Mouse (Mus musculus) cerebellum, adult 11 months (tissue): ENCODE results near the gene Pds5b.
A peak's percentile ranks its signal among the peaks of the same experiment; 100 is the strongest.
"Not testable (repeated sequence)": the region's sequence is repeated elsewhere in the genome, so short reads cannot be mapped to it uniquely, and the experiment has no call there.

ENCODE experiments used
- DNase-seq: peaks from one replicate; pipeline ENCODE4 v3.0.0; 2022

Gene Pds5b

DNA sequence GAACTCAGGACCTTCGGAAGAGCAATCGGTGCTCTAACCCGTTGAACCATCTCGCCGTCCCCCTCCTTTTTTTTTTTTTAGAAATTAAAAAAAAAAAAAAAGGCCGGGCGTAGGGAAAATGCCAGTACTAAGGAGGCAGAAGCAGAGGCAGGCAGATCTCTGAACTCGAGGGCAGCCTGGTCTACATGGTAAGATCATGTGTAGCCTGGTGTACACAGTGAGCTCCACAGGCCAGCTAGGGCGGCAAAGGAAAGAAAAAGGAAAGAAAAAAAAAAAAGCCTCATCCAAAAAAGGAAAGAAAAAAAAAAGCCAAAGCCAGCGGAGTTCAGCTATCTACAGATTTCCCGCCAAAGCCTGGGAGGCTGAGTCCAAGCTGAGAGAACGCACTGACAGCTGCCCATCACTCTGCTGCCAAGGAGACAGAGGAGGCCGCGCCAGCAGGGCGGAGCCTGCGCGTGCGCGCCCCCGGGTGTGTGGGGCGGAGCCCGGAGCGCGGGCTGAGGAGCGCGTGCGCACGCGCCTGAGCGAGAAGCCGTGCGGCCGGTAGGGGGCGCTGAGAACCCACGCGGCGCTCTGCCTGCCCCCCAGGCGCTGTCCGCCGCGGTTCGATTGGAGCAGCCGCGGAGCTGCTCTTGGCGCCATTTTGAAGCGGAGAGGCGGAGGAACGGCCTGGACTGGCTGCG is at the start of gene Pds5b:
Gene Pds5b (plus strand): TSS at position 587 of the 683 bp plus-strand sequence.
- peak; percentile 95 for DNase-seq

- DNase-seq: no peak
These were observed 48.0 kb upstream of the Pds5b start for GRCm38 (mm10) chr5:150625528-150625927.

DNA sequence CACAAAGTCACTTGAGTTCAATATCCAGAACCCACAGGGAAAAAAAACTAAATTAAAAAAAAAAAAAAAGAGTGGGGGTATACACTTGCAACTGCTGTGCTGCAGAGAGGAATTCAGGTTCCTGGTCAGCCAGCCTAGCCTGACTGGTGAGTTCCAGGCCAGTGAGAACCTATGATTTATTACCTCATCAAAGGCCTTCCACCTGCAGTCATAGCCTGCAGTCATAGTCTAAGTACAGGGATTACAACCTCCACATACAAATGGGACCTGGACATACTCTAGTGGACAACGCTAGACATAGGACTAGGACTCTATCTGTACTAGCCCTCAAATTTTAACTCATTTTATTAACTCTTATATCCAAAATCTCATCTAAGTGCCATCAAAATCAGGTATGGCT is 44.3 kb upstream of the Pds5b start:
- no peak for DNase-seq

GRCm38 (mm10) chr5:150629692-150630091 is 43.8 kb upstream of the Pds5b start:
- DNase-seq: no peak

- no peak for DNase-seq
These were observed 32.1 kb upstream of the Pds5b start for GRCm38 (mm10) chr5:150641440-150641839.

DNA sequence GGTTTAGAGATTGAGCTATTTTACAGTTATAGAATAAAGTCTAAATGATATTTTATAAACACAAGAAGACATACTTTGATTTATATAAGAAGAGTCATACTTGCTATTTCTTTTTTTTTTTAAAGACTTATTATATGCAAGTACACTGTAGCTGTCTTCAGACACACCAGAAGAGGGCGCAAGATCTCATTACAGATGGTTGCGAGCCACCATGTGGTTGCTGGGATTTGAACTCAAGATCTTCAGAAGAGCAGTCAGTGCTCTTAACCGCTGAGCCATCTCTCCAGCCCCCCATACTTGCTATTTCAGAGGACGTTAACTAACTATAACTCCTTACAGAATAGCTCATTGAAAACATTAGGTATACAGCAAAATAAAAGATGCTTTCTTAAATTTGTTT is 30.1 kb upstream of the Pds5b start:
- not testable (repeated sequence) for DNase-seq

- no peak for DNase-seq
These were observed 28.6 kb upstream of the Pds5b start for GRCm38 (mm10) chr5:150644926-150645325.

- no peak for DNase-seq
These were observed 21.0 kb upstream of the Pds5b start for GRCm38 (mm10) chr5:150652578-150652977.

- DNase-seq: no peak
These were observed 19.0 kb upstream of the Pds5b start for GRCm38 (mm10) chr5:150654548-150654947.

DNA sequence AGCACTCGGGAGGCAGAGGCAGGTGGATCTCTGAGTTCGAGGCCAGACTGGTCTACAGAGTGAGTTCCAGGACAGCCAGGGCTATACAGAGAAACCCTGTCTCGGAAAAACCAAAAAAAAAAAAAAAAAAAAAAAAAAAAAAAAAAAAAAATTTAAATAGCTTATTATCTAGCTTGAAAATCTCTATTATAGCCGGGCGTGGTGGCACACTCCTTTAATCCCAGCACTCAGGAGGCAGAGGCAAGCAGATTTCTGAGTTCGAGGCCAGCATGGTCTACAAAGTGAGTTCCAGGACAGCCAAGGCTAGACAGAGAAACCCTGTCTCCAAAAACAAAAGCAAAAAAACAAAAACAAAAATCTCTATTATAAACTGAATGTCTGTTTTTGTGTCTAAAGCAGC is 14.1 kb upstream of the Pds5b start:
- DNase-seq: not testable (repeated sequence)

DNA sequence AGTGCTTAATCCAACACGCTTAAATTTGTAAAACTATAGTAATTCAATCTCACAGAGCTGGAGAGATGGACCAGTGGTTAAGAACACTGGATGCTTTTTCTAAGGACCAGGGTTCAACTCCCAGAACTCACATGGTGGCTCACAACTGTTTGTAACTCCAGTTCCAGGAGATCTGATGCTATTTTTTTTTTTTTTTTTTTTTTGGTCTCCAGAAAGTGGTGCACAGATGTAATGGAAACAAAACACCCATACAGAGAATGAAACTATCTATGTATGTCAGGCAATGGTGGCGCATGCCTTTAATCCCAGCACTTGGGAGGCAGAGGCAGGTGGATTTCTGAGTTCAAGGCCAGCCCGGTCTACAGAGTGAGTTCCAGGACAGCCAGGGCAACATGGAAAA is 13.2 kb upstream of the Pds5b start:
- not testable (repeated sequence) for DNase-seq

GRCm38 (mm10) chr5:150663926-150664325 is 9.6 kb upstream of the Pds5b start:
- not testable (repeated sequence) for DNase-seq

DNA sequence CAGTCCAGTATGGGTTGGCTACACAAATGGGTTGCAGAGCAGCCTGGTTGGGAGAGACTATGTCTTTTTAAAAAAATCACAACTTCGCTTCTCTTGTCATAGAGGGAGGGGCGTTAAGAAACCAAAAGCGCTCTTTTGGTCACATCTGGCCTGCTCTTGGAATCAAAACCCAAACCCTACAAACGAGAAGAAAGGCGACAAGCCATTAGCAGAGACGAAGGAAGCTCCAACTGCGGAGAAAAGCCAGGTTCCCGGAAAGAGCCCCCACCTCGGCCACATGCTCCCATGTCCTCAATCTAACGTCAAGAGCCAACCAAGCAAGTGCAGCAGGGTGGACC is 8.8 kb upstream of the Pds5b start:
- DNase-seq: no peak

DNA sequence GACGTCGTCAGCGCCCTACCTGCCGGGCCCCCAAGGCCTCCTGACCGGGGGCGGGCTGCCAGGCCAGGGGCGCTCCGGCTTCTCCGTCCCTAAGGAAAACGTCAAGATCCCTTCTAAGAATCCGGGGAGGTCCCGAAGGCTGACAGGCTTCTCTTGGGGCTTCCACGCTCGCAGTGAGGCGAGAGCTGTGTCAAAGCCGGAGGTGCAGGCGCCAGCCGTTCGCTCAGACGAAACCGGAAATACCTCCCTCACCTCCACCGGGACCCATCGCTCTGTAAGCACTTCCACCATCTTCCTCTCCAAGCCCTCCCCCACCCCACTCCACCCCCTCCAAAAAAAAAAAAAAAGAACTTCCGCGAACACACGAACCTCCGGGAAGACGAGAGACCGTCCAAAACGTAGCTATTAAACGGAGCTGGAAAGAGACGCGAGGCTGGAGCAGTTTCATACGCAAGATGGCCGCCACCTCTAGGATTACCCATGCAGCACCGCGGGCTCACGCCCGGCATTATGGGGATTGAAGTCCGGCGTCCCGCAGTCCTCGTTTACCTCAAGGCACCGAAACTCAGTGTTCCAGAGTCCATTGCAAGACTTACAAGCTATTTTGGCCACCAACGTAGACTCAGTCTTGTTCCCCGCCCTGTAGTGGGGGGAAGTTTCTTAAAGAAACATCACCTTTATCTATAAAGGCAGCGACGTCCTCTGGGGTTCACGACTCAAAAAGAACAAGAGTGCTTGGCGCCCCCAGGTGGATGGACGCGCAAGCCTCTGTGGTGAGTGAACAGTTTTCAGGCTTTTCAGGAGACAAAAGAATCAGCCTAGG is 8.2 kb upstream of the Pds5b start:
- DNase-seq: peak; percentile 92

GRCm38 (mm10) chr5:150666133-150666739 is 7.3 kb upstream of the Pds5b start, which contains the start of gene N4bp2l2:
N4bp2l2 (minus strand) TSS chr5:150666183.
- not testable (repeated sequence) for DNase-seq

DNA sequence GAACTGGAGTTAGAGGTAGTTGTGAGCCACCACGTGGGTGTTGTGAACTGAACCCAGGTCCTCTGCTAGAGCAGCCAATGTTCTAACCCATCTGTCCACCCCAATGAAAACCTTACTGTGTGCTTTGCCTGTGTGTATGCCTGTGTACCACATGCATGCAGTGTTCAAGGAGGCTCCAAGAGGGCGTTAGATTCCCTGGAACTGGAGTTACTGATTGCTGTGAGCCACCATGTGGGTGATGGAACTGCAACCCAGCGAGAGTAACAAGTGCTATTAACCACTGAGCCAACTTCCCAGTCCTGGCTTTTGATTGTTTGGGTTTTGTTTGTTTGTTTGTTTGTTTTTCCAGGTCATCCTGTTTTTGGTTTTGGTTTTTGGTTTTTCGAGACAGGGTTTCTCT is 4.8 kb upstream of the Pds5b start:
- no peak for DNase-seq

GRCm38 (mm10) chr5:150672343-150672742 is 1.2 kb upstream of the Pds5b start:
- DNase-seq: no peak

- DNase-seq: no peak
These were observed 512 bp downstream of the Pds5b start for GRCm38 (mm10) chr5:150673880-150674621.

GRCm38 (mm10) chr5:150674866-150675265 is 1.3 kb downstream of the Pds5b start:
- DNase-seq: no peak

DNA sequence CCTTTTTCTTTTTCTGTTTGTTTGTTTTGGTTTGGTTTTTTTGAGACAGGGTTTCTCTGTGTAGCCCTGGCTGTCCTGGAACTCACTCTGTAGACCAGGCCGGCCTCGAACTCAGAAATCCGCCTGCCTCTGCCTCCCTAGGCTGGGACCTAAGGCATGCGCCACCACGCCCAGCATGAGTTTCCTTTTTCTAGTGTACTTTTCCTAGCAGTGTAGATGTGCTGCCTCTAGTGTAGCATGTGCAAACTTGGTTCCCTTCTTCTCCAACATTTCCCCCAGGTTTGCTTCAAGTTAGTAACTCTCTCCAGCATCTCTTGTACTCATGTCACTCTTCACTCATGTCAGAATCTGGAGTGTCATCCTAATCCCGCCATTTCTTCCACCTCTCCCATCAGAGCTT is 9.3 kb downstream of the Pds5b start:
- not testable (repeated sequence) for DNase-seq

- DNase-seq: no peak
These were observed 17.1 kb downstream of the Pds5b start for GRCm38 (mm10) chr5:150690685-150691084.

DNA sequence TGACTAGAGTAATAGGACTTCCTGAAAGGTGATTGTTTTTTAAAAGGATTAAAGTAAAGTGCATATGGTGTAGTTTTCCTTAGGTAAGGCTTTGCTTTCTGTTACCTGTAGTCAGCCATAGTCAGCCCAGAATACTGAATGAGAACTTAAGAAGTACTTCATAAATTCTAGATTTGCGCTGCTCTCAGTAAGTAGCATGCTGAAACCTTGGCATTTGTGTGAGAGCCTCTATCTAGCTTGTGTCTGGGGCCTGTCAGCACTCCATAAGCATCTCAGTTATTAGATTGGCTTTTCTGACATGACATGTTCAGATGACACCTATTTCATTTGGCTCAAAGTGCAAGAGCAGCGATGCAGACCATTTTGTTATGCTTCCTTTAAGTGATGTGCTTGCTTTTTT is 19.7 kb downstream of the Pds5b start:
- DNase-seq: no peak

GRCm38 (mm10) chr5:150702714-150703113 is 29.2 kb downstream of the Pds5b start:
- DNase-seq: peak; percentile 43
